ENCODE assay signal across 7 mouse cellular contexts in genomic region chr6:144814931-144815364, GRCm38 (mm10). TPM values are rescaled to one million over a fixed set of nuclear protein-coding genes. Genes with fewer than 3 reads are reported as not detected.
DNase-seq lines count a peak whose midpoint lies in the region; ATAC-seq and TF ChIP-seq lines count a peak whose summit lies in the region.

No protein-coding gene starts in this region.

- H3K36me3 ChIP-seq in forebrain, embryonic 16.5 days (ENCODE audit: control insufficient read depth, insufficient read depth): no peaks in the 10 kb centered on the region
- H3K36me3 ChIP-seq in intestine, postnatal 0 days (ENCODE audit: control insufficient read depth, insufficient read depth): no peaks in the 10 kb centered on the region

- no peak overlapping the region for H3K9ac ChIP-seq in forebrain, embryonic 16.5 days (replicated peaks; ENCODE audit: low read depth, low read length)
- H3K9ac ChIP-seq in intestine, postnatal 0 days (ENCODE audit: low read depth, low read length): no peak overlapping the region

- no peak overlapping the region for H3K4me3 ChIP-seq in forebrain, embryonic 16.5 days (replicated peaks; ENCODE audit: low read length)
- H3K4me3 ChIP-seq in intestine, postnatal 0 days (ENCODE audit: low read depth, low read length): no peak overlapping the region

- peak; percentile 79 for TF ChIP-seq CTCF in intestine, postnatal 0 days (IDR thresholded peaks at IDR 0.05; ENCODE audit: low read depth)

- DNase-seq in Muller cell, postnatal 12 days (ENCODE audit: inconsistent ontology term): peak; percentile 58
- peak; percentile 17 for DNase-seq in adrenal gland, postnatal 25 days
- peak; percentile 64 to 78 for DNase-seq in left cerebral cortex, postnatal 25 days (ENCODE audit: low spot score in 2 of 2)
- peak; percentile 10 for DNase-seq in naive thymus-derived CD4-positive, alpha-beta T cell, adult 2 months (ENCODE audit: low read depth)
- no peak for DNase-seq in natural killer cell, adult 2 months (ENCODE audit: low spot score in 2 of 2)

- ATAC-seq in forebrain, embryonic 16.5 days: peak; percentile 81
- ATAC-seq in intestine, postnatal 0 days: no peak

- no peaks in the 10 kb centered on the region for H3K27me3 ChIP-seq in forebrain, embryonic 16.5 days (replicated peaks; ENCODE audit: control insufficient read depth, insufficient read depth, low read length)
- H3K27me3 ChIP-seq in intestine, postnatal 0 days (replicated peaks; ENCODE audit: control insufficient read depth, insufficient read depth, low read length): no peaks in the 10 kb centered on the region

- WGBS in forebrain, embryonic 16.5 days: 1% methylated on average over 6 of the region's 6 CpGs
- WGBS in intestine, postnatal 0 days: 14% methylated on average over 6 of the region's 6 CpGs

- H3K9me3 ChIP-seq in forebrain, embryonic 16.5 days (ENCODE audit: control insufficient read depth, low read length): no peaks in the 10 kb centered on the region
- H3K9me3 ChIP-seq in intestine, postnatal 0 days (ENCODE audit: control insufficient read depth): no peaks in the 10 kb centered on the region

- peaks cover 10% of the 10 kb centered on the region; the same call in 1 of the 2 replicates for H3K4me1 ChIP-seq in forebrain, embryonic 16.5 days (replicated peaks; ENCODE audit: control insufficient read depth, insufficient read depth, low read length)
- H3K4me1 ChIP-seq in intestine, postnatal 0 days (replicated peaks; ENCODE audit: control insufficient read depth, insufficient read depth, low read length): no peaks in the 10 kb centered on the region

- H3K4me2 ChIP-seq in forebrain, embryonic 16.5 days (ENCODE audit: low read length): 0 out of 2 replicates have a peak overlapping the region, but pooled peaks have one; percentile 13
- H3K4me2 ChIP-seq in intestine, postnatal 0 days (replicated peaks; ENCODE audit: low read depth): no peak overlapping the region

- intact Hi-C loops in left cerebral cortex, postnatal 25 days (cut with DNase I): loop anchor here (5.0 to 10.0 kb wide), 2 partner anchors 147 to 310 kb away; no protein-coding TSS in a partner anchor

- no peak overlapping the region for H3K27ac ChIP-seq in forebrain, embryonic 16.5 days (ENCODE audit: low read length)
- H3K27ac ChIP-seq in intestine, postnatal 0 days (ENCODE audit: low read depth, low read length): no peak overlapping the region

RNA-seq across cellular contexts. Expression of gene Sox5, which starts 33.2 kb away (rescaled TPM):
- 10.8 and 14.7 TPM in 2 replicates for total RNA-seq in adrenal gland, postnatal 25 days (2021)
- polyA plus RNA-seq in forebrain, embryonic 16.5 days (2015; fragmentation: Nextera tagmentation; extraction: Ambion mirVana): 238 and 246 TPM in 2 replicates
- polyA plus RNA-seq in intestine, postnatal 0 days (2015; fragmentation: Nextera tagmentation; extraction: Ambion mirVana): 3.3 TPM in 2 replicates
- 10 to 100 TPM; 46.4 to 57.5 TPM for total RNA-seq in left cerebral cortex, postnatal 25 days (2021)

Comparison
In these comparisons a context has a peak if more than half of its experiments do, and no peak if none do; other contexts are left out.
1. DNase-seq: peak in Muller cell, postnatal 12 days (single experiment), adrenal gland, postnatal 25 days (single experiment), left cerebral cortex, postnatal 25 days (2 of 2) and naive thymus-derived CD4-positive, alpha-beta T cell, adult 2 months (single experiment); none in natural killer cell, adult 2 months (0 of 2).